11 mouse cellular contexts compared by ENCODE assay signal in genomic region chr19:45151361-45152182, GRCm38 (mm10). TPM values are rescaled to one million over a fixed set of nuclear protein-coding genes. Genes with fewer than 3 reads are reported as not detected.
A peak's percentile ranks its signal among the peaks of the same experiment; 100 is the strongest.
DNase-seq lines count a peak whose midpoint lies in the region; ATAC-seq and TF ChIP-seq lines count a peak whose summit lies in the region.
"Had no signal": no experiment of that assay in that cellular context is flagged by ENCODE, and none has a peak within 500 bp of the region (broad histone marks: within the 10 kb centered on the region; RNA-seq: fewer than 3 reads in every experiment).

No protein-coding gene starts in this region.

- no peaks in the 10 kb centered on the region for H3K36me3 ChIP-seq in kidney, postnatal 0 days (ENCODE audit: insufficient read depth, low read length)
- H3K36me3 ChIP-seq in embryonic facial prominence, embryonic 10.5 days (replicated peaks) = no peaks in the 10 kb centered on the region
- no peaks in the 10 kb centered on the region for H3K36me3 ChIP-seq in hindbrain, embryonic 13.5 days
- H3K36me3 ChIP-seq in neural tube, embryonic 11.5 days (ENCODE audit: control insufficient read depth, insufficient read depth, low read length) = no peaks in the 10 kb centered on the region

- H3K4me3 ChIP-seq in kidney, postnatal 0 days (replicated peaks; ENCODE audit: low read depth, low read length) = peak overlapping the region; percentile 27; the same call in 1 of the 2 replicates
- H3K4me3 ChIP-seq in embryonic facial prominence, embryonic 10.5 days = peak overlapping the region; percentile 53
- peak overlapping the region; percentile 32 for H3K4me3 ChIP-seq in hindbrain, embryonic 13.5 days
- H3K4me3 ChIP-seq in neural tube, embryonic 11.5 days (ENCODE audit: low read depth, low read length) = peak overlapping the region; percentile 24

- TF ChIP-seq CTCF in kidney, postnatal 0 days (IDR thresholded peaks at IDR 0.05; ENCODE audit: low read depth) = no peak

- no peak overlapping the region for H3K27ac ChIP-seq in kidney, postnatal 0 days
- peak overlapping the region; percentile 71; the same call in 1 of the 2 replicates for H3K27ac ChIP-seq in embryonic facial prominence, embryonic 10.5 days (replicated peaks)
- H3K27ac ChIP-seq in hindbrain, embryonic 13.5 days = peak overlapping the region; percentile 48; the same call in 1 of the 2 replicates
- no peak overlapping the region for H3K27ac ChIP-seq in neural tube, embryonic 11.5 days (ENCODE audit: low read depth, low read length)

- peaks cover 91% of the 10 kb centered on the region for H3K27me3 ChIP-seq in kidney, postnatal 0 days (ENCODE audit: insufficient read depth, low read length)
- H3K27me3 ChIP-seq in embryonic facial prominence, embryonic 10.5 days (replicated peaks; ENCODE audit: low read depth, poor library complexity, severe bottlenecking) = peaks cover 100% of the 10 kb centered on the region
- peaks cover 97% of the 10 kb centered on the region for H3K27me3 ChIP-seq in hindbrain, embryonic 13.5 days
- H3K27me3 ChIP-seq in neural tube, embryonic 11.5 days (ENCODE audit: control insufficient read depth, insufficient read depth, low read length) = peaks cover 99% of the 10 kb centered on the region

- DNase-seq in kidney, postnatal 0 days (ENCODE audit: low spot score) = no peak
- no peak for DNase-seq in kidney, adult 9 months
- no peak for DNase-seq in embryonic facial prominence, embryonic 10.5 days (ENCODE audit: low spot score)
- no peak for DNase-seq in neural tube, embryonic 11.5 days (ENCODE audit: low spot score)
- no peak for DNase-seq in left cerebral cortex, postnatal 14 days (ENCODE audit: low spot score in 2 of 2)
- DNase-seq in ovary, postnatal 36 days (ENCODE audit: low spot score) = no peak
- DNase-seq in testis, postnatal 14 days (ENCODE audit: low spot score) = no peak
- DNase-seq: kidney, adult 2 months; thymus, postnatal 14 days had no signal

- no peak overlapping the region for H3K9ac ChIP-seq in kidney, postnatal 0 days (ENCODE audit: low read depth, low read length)
- peak overlapping the region; percentile 55 for H3K9ac ChIP-seq in hindbrain, embryonic 13.5 days
- H3K9ac ChIP-seq in neural tube, embryonic 11.5 days (ENCODE audit: low read length) = no peak overlapping the region

- intact Hi-C loops in left cerebral cortex, postnatal 14 days (cut with DNase I) = loop anchor here (5.0 kb wide), 3 partner anchors 81 to 1549 kb away; no protein-coding TSS in a partner anchor

- WGBS in kidney, postnatal 0 days = 2% methylated on average over 36 of the region's 36 CpGs
- under 1% methylated on average over 36 of the region's 36 CpGs for WGBS in embryonic facial prominence, embryonic 10.5 days
- WGBS in hindbrain, embryonic 13.5 days = 1% methylated on average over 35 of the region's 36 CpGs
- under 1% methylated on average over 35 of the region's 36 CpGs for WGBS in neural tube, embryonic 11.5 days

- H3K4me2 ChIP-seq in kidney, postnatal 0 days (ENCODE audit: low read length) = no peak overlapping the region
- H3K4me2 ChIP-seq in hindbrain, embryonic 13.5 days = peak overlapping the region; percentile 48
- peak overlapping the region; percentile 41 for H3K4me2 ChIP-seq in neural tube, embryonic 11.5 days (ENCODE audit: low read depth)

- ATAC-seq in kidney, postnatal 0 days (replicated peaks; ENCODE audit: low FRiP score, low read depth) = no peak
- ATAC-seq in hindbrain, embryonic 13.5 days (ENCODE audit: low FRiP score) = no peak
- ATAC-seq in neural tube, embryonic 11.5 days (ENCODE audit: insufficient read depth, low FRiP score, low TSS enrichment) = no peak
- ATAC-seq: Patski had no signal

- no peaks in the 10 kb centered on the region for H3K9me3 ChIP-seq in kidney, postnatal 0 days (replicated peaks; ENCODE audit: low read length)
- H3K9me3 ChIP-seq in embryonic facial prominence, embryonic 10.5 days = peaks cover 3% of the 10 kb centered on the region; the same call in 1 of the 2 replicates
- no peaks in the 10 kb centered on the region for H3K9me3 ChIP-seq in hindbrain, embryonic 13.5 days
- H3K9me3 ChIP-seq in neural tube, embryonic 11.5 days (ENCODE audit: control insufficient read depth, low read length) = no peaks in the 10 kb centered on the region

- 0 out of 2 replicates have a peak, but pooled peaks cover 5% of the 10 kb centered on the region for H3K4me1 ChIP-seq in kidney, postnatal 0 days (replicated peaks; ENCODE audit: insufficient read depth, low read length)
- peaks cover 44% of the 10 kb centered on the region for H3K4me1 ChIP-seq in embryonic facial prominence, embryonic 10.5 days
- peaks cover 20% of the 10 kb centered on the region for H3K4me1 ChIP-seq in hindbrain, embryonic 13.5 days (replicated peaks)
- H3K4me1 ChIP-seq in neural tube, embryonic 11.5 days (ENCODE audit: control insufficient read depth, insufficient read depth, low read length) = peaks cover 12% of the 10 kb centered on the region

RNA-seq across cellular contexts. Expression of gene Tlx1, which starts 1.1 kb away (rescaled TPM):
- polyA plus RNA-seq in kidney, postnatal 0 days (2015; fragmentation: Nextera tagmentation; extraction: Ambion mirVana) = not detected in 2 replicates
- 3.1 and 3.3 TPM in 2 replicates for polyA plus RNA-seq in embryonic facial prominence, embryonic 10.5 days (2016; fragmentation: Nextera tagmentation; extraction: Ambion mirVana)
- polyA plus RNA-seq in hindbrain, embryonic 13.5 days (2015; fragmentation: Nextera tagmentation; extraction: Ambion mirVana) = 3.0 and 5.1 TPM in 2 replicates
- 0.29 and 0.72 TPM in 2 replicates for polyA plus RNA-seq in neural tube, embryonic 11.5 days (2014; fragmentation: Nextera tagmentation; extraction: Ambion mirVana)
- not detected for total RNA-seq in left cerebral cortex, postnatal 14 days (2021)
- polyA plus RNA-seq: kidney, adult 2 months; Patski had no signal

Comparison
In these comparisons a context has a peak if more than half of its experiments do, and no peak if none do; other contexts are left out.
1. H3K27ac ChIP-seq: peak in embryonic facial prominence, embryonic 10.5 days (single experiment) and hindbrain, embryonic 13.5 days (single experiment); none in kidney, postnatal 0 days (single experiment) and neural tube, embryonic 11.5 days (single experiment).
2. Peak in every context shown above with its lines, with median percentiles within 50 percentile points of each other: H3K4me3 ChIP-seq.